Mouse (Mus musculus) CD4-positive, CD25-positive, alpha-beta regulatory T cell, adult 4 months (primary cell): ENCODE data around the gene Ntrk3. TPM values are rescaled to one million over a fixed set of nuclear protein-coding genes. Genes with fewer than 3 reads are reported as not detected.

Source experiments
- ATAC-seq: one replicate; pipeline ENCODE4 v1.8.0; 2017
- polyA plus RNA-seq, 2 experiments: library from polyadenylated mRNA; unstranded; fragments of 100-300 nt; shearing (Covaris generic); gene quantifications; one replicate each; pipeline ENCODE4 v1.2.1; 2017

Ntrk3 gene
- polyA plus RNA-seq, 2 experiments from 2014 or later = 7.9 to 13.4 TPM

- peak; percentile 73 for ATAC-seq
These were observed 16.6 kb downstream of the Ntrk3 start for GRCm38 (mm10) chr7:78720989-78721816.

- no peak for ATAC-seq
These were observed 17.9 kb downstream of the Ntrk3 start for GRCm38 (mm10) chr7:78719795-78720460.

- ATAC-seq = peak; percentile 58
These were observed 18.7 kb downstream of the Ntrk3 start for GRCm38 (mm10) chr7:78719117-78719516.

DNA sequence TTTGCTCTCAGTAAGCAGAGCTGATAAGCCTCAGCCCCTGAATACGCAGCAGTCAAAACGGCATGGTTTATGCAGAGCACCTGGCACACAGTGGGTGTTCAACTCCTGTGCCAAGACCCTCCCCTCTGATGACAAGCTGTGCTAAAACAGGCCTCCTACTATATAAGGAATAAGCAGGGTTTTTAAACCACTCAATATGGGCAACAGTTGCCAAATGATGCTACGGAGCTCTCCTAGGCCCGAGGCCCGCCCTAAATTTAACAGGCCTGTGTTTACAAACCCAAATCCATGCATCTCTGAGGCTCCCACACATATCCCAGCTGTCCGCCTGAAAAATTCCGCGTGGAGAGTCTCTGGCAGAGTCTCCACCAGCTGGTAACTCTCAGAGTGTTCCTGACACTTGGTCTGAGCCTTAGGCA, 19.6 kb downstream of the Ntrk3 start:
- ATAC-seq = no peak

- ATAC-seq = no peak
These were observed 30.1 kb downstream of the Ntrk3 start for GRCm38 (mm10) chr7:78707708-78708107.

GRCm38 (mm10) chr7:78707122-78707521, 30.7 kb downstream of the Ntrk3 start:
- ATAC-seq = no peak

GRCm38 (mm10) chr7:78702676-78703075, 35.1 kb downstream of the Ntrk3 start:
- no peak for ATAC-seq

DNA sequence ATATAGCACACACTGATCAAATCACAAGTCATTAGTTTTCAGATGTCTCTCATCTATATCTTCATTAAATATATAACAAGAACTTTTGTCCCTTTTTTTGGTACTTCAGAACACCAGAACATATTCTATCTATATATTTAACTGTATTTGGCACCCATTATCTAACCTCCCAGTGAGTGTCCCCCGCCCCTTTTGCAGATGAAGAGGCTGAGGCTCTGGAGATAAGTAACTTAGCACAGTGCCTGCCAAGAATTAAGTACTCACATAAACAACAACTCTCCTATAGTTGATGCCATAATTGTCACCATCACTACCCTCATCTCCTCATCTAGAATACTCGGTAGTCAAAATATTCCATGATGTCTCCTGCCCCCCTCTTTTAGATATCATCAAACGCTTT, 42.6 kb downstream of the Ntrk3 start:
- ATAC-seq = no peak

- ATAC-seq = no peak
These were observed 44.7 kb downstream of the Ntrk3 start for GRCm38 (mm10) chr7:78693148-78693547.

- no peak for ATAC-seq
These were observed 46.9 kb downstream of the Ntrk3 start for GRCm38 (mm10) chr7:78690956-78691355.

DNA sequence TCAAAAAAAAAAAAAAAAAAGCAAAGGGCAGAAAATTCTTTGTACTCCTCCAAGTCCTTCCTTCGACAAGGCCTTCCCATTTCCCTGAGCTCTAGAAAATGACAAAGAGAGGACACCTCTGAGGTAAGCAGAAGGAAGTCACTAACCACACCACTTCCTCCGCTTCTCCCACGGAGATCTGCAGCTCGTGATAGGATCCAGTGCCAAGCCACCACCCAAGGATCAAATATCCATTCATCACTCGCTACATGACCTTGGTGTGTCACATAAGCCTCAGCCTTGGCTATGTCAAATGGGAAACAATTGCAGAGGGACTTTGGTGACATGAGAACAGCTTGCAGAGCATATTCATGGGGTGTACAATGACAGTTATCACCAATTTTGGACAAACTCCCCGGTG, 52.9 kb downstream of the Ntrk3 start:
- no peak for ATAC-seq

GRCm38 (mm10) chr7:78680871-78681270, 56.9 kb downstream of the Ntrk3 start:
- ATAC-seq = no peak

GRCm38 (mm10) chr7:78669407-78669806, 68.4 kb downstream of the Ntrk3 start:
- no peak for ATAC-seq

- no peak for ATAC-seq
These were observed 68.9 kb downstream of the Ntrk3 start for GRCm38 (mm10) chr7:78668916-78669315.

DNA sequence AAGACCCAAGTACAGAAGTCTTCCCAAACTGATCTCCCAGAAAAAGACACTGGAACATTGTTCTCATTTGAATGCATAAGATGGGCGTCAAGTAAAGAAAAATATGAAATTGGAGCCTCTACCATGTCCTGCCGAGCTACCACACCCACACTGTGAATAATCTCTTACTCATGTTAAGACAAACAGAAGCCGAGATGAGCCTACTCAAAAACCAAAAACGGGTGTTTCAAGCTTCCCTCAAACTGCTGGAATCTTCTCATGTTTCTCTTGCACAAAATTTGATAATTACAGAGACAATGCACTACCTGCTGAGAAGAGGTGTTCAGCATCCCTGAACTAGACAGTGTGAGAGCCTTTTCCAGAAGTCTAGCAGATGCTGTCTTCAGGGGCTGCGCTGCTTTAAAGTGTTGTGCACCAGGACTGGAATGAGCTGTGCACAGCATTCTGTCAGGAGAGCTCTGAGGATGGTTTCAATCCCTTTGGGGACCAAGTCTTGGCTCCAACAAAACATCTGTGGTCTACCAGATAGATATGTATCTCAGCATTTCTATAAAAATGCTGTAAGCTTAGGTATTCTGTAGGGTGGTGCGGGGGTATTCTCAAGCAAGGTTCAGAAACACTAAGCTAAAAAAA, 69.7 kb downstream of the Ntrk3 start:
- no peak for ATAC-seq

DNA sequence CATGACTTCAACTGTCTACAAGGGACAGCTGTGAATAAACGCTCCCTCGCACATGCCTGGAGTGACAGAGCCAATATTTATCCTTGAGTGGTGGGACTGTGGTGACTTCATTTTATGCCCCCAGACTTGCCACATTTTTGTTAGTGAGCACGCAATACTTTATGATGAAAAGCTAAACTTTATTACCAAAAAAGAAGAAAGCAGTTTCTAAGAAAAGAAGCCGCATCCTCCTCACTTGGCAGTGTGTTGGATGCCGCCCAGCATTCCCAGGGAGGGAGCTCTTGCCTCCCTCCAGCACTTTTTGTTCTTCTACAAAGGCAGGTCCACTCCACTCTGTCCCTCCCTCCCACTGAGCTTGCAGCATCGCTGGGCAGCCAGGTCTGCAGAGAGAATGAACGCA, 77.0 kb downstream of the Ntrk3 start:
- ATAC-seq = no peak

- ATAC-seq = no peak
These were observed 78.0 kb downstream of the Ntrk3 start for GRCm38 (mm10) chr7:78659846-78660245.

GRCm38 (mm10) chr7:78658026-78658425, 79.8 kb downstream of the Ntrk3 start:
- no peak for ATAC-seq

DNA sequence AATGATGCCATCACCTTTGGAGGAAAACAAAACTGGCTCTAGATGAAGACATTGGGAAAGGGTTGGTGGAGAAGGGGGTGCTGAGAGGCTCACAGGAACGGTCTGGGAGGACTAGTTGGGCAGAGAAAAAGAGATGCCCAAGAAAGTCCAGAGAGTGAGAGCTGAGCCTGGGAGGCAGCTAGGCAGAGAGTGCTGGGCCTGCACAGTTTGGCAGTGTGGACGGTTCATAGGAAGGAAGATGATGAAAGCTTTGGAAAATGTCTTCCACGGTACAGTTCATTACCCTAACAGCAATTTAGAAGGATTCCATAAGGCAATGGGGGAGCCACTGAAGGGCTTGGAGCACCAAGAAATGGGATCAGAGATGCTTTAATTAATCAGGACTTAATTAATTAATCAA, 81.6 kb downstream of the Ntrk3 start:
- no peak for ATAC-seq

DNA sequence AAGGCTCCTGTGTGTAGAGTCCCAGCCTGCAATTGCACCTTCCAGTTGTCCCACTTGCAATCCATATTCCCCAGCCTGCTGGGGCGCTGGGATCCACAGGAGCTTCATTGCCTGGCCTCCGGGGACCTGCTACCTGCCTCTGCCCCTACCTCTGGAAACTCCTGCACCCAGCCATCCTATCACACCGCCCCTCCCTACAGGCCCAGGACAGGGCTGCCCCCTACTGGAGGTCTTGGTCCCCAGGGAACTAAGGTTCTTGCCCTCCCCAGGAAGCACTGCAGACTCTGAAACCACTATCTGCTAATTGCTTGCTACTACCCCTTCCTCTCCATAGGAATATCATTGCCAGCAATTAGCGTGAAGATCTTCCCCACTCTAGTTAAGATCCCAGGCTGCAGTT, 84.1 kb downstream of the Ntrk3 start:
- ATAC-seq = no peak

DNA sequence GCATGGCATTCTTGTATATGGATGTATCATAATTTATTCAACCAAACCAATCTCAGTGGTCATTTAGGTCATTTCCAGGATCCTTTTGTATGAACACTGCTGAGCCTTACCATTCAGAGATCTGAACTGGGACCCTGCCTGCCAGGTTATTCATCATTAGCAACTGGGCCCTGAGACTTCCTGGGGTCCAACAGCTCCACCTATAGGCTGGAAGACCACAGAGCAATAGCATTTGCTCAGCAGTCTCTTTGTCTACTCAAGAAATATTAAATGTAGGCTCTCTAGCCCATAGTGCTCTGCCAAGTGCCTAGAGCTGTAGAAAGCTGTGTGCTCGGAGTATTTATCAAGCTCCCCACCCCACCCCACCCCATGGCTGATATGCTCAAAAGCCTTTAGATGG, 85.5 kb downstream of the Ntrk3 start:
- ATAC-seq = no peak

DNA sequence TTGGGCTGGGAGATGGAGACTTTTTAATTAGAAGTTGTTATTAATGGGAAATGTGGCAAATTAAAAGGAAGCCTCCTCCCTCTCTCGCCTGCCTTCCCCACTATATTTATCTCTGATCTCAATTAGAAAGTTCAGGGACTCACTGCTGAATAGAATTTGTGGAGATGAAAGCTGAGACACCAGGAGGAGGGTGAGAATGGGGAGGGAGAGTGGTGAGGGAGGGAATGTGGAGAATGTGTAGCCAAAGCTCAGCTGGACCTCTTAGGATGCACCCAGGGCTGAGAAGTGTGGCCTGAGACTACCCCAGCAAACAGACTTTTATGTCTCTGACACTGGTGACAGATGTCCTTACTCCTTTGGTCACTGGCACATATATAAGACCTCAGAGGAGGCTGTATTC, 86.3 kb downstream of the Ntrk3 start:
- no peak for ATAC-seq

- ATAC-seq = peak; percentile 63
These were observed 94.1 kb downstream of the Ntrk3 start for GRCm38 (mm10) chr7:78643667-78644066.

DNA sequence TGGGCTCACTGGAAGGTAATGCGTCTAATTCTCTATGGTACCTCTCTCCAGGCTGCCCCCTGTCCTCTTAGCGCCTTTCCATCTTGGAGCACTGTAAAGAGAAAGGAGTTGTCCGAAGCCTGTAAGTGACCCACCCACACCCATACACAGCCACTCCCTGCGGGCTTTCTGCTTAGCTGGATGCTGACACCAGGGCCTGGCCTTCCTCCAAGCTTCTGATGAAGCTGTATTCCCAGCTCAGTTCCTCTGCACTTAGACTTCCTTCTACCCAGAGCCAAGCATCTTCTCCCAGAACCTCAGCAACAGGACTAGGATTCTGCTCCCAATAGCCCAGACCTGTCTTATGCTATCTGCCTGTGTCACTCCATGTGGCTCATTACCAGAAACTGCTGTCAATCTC, 114.1 kb downstream of the Ntrk3 start:
- no peak for ATAC-seq
